Mouse (Mus musculus) thymus, postnatal 14 days (tissue): ENCODE data around the gene Dlx2.

Experiments used
- DNase-seq: peaks from one replicate; pipeline ENCODE4 v3.0.0; 2021

Gene Dlx2

GRCm38 (mm10) chr2:71540611-71541417, 5.7 kb downstream of the Dlx2 start:
- DNase-seq: peak; percentile 38

GRCm38 (mm10) chr2:71534242-71535052, 12.1 kb downstream of the Dlx2 start:
- DNase-seq: no peak

- DNase-seq: no peak
Measured at GRCm38 (mm10) chr2:71533094-71533493, 13.5 kb downstream of the Dlx2 start.

DNA sequence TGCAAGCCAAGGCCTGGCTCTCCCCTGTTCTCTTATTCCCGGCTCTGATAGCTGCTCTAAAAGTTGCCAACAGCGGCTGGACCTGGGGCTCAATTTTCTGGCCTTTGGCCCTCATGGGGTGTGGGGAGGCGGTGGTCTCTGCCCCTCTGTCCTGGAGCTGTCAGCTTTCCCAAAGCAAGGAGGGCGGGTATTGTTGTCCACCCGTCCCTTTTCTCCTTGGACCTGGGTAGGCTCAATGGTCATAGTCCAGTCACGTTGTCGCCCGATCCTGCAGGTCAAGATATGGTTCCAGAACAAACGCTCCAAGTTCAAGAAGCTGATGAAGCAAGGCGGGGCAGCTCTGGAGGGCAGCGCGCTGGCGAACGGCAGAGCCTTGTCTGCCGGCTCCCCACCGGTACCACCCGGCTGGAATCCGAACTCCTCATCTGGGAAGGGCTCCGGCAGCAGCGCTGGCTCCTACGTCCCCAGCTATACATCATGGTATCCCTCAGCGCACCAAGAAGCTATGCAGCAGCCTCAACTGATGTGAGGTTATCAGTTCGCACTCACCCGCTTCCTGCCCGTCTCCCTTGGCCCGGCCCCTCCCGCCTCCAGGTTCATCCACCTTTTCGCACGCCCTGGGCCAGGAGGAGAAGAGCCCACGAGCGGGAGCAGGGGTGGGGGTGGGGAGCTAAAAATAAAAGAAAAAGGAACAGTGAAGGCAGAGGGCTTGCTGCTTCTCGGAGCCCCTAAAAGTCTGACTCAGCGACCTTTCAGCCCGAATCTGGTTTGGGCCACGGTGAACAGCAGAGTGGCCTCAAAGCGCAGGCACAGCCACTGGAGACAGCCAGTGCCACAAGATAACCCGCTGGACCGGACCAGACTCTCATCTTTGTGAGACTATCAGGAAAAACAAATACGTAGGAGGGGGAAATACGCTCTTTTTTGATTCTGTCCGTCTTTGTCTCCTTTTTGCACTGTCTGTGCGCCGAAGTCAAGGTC, 14.3 kb downstream of the Dlx2 start:
- DNase-seq: no peak

DNA sequence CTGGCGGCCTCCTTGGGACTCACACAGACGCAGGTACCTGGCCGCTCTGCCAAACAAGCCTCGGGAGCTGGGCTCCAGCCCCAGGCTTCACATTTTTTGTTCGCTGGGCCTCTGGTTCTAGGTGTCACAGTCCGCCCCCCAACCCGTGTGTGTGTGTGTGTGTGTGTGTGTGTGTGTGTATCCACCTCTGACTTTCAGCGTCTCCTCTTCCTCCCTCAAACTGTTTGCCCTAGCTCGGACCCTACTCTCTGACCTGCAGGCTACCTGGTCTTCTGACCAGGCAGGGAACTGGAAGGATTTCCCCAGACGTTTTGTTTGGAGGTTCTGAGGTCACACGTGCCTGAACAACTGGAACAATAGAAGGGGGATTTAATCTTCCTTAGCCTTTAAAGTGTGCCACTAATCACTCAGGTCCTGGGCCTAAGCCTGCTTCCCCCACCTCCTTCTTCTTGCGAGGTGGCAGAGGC, 15.4 kb downstream of the Dlx2 start:
- DNase-seq: no peak

DNA sequence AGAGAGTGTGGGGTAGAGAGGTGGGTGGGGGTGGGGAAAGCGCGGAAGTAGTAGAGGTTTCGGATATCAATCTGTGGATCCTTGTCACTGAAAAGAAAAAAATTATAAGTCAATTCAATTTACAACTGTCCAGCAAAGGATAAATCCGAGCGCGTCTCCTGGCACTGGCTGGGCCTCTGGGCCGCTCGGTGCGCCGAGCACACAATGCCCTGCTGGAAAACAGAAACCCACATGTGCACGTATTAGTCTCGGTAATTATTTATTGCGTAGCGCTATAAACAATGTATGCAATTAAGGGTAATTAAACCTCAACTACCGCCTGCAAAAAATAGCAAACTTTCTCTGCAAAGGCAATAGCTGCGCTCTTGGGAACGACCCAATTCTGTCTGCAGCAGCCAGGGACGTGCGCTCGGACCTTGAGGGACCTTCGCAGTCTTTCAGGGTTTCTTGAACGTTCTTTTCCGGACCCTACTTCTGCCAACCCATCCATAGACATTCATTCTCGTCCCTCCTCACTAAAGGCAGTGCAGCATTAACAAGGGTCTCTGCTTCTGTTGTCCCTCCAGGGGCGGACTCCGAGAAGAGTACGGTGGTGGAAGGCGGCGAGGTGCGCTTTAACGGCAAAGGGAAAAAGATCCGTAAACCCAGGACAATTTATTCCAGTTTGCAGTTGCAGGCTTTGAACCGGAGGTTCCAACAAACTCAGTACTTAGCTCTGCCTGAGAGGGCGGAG, 16.0 kb downstream of the Dlx2 start:
- no peak for DNase-seq

- DNase-seq: peak; percentile 70
Measured at GRCm38 (mm10) chr2:71529511-71530351, 16.8 kb downstream of the Dlx2 start.

DNA sequence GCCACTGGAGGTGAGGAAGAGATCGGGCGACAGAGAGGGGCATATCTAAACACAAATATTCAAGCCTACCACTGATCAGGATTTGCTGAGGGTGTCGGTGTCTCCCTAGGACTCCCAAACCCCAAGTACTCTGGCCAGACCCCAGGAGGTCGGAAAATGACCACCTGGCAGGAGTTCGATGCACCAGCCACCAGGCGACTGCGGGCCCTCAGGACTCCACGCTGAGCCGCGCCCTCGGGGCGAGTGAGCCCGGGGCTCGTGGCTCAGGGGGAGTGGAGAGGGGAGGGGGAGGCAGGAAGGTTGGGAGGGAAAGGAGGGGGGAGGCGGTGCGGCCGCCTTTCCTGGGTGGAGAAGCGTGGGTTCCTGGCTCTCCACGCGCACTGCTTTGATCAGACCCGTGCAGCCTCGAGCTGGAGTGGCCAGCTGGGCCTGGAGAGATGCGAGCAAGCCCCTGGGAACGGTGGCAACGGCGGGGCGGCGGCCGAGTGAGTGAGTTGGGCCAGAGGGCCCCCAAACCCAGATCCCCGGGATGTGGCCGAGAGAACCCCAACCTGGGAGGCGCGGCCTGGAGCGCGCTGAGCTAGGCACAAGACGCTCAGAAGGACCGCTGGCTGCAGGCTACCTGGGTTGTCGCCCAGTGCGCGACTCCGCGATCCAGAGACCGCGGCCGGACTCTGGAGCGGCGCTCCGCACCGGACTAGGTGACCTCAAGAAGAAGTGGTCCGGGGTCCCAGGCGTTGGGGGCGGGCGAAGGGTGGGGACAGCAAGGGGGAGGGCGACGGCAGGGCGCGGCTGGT, 17.6 kb downstream of the Dlx2 start:
- peak; percentile 32 for DNase-seq

GRCm38 (mm10) chr2:71528014-71528713, 18.4 kb downstream of the Dlx2 start, which contains the start of gene Dlx1:
Gene Dlx1, plus strand, starts transcription at chr2:71528113.
- peak; percentile 39 for DNase-seq

GRCm38 (mm10) chr2:71527323-71528013, 19.1 kb downstream of the Dlx2 start:
- DNase-seq: no peak

DNA sequence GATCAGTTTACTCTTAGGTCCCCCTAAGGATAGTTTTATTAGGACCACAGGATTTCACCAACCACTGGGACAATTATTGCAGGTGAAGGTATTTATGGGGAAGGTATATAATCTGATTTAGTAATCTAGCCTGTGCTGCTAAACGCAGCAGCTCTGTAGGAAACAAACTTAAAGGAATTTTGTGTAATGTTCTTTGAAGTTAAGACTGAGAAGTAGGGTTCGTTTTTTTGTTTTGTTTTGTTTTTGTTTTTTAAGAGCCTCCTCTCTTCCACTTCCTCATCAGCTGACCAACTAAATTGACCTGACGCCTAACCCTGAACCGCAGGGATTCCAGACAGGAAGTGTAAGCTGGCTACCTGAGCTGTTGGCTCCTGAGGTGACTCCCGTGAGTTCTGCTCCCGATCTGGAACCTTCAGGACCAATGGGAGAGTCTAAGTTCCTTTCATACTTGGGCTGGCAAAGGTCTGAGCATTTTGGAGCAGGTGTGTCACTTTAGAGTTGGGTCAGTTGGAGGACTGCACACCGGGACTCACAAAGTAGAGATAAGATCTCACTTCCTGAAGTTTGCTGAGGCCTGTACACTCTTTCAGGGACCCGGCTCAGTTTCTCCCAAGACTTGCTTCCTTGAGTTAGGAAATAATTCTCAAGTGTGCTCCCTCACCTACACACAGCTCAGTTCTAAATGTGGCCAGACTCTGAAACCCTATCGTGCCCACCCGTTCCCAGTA, 19.8 kb downstream of the Dlx2 start:
- DNase-seq: no peak

DNA sequence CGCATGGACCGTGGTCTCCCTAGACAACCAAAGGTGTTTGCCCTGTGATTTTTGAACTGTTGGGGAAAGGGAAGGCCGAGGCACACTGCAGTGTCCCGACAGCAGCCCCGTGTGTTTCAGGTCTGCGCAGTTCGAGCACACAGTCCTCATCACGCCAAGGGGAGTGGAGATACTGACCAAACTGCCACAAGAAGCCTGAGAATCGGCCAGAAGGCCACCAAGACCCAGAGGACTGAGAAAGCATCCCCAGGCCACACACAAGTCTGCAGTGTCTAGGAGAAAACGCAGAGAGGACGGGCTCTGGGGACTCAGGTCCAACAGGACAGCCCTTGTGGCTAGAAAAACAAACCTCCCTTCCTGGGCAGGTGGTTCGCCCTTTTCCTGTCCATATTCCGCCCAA, 21.8 kb downstream of the Dlx2 start:
- DNase-seq: no peak

DNA sequence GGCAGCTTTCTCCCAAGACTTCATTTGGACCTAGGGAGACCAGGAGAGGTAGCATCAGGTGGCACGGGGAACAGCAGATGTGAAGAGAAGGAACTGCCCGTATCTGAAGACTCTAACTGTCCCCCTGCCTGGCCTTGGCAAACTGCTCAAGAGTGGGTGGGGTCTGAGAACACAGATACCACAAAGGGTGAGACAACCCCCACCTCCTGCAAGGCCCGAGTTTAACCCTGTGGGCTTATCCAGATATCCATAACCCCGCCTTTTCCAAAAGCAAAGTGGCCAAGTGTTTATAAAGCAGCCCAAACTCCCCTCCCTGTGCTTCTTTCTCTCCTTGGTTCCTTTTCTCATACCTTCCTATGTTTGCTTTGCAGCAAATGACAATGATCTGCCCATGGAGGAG, 23.1 kb downstream of the Dlx2 start:
- DNase-seq: no peak

GRCm38 (mm10) chr2:71522871-71523270, 23.7 kb downstream of the Dlx2 start:
- peak; percentile 63 for DNase-seq

GRCm38 (mm10) chr2:71517466-71518099, 29.0 kb downstream of the Dlx2 start:
- no peak for DNase-seq

GRCm38 (mm10) chr2:71516995-71517394, 29.6 kb downstream of the Dlx2 start:
- DNase-seq: no peak

- DNase-seq: no peak
Measured at GRCm38 (mm10) chr2:71512326-71512725, 34.2 kb downstream of the Dlx2 start.

DNA sequence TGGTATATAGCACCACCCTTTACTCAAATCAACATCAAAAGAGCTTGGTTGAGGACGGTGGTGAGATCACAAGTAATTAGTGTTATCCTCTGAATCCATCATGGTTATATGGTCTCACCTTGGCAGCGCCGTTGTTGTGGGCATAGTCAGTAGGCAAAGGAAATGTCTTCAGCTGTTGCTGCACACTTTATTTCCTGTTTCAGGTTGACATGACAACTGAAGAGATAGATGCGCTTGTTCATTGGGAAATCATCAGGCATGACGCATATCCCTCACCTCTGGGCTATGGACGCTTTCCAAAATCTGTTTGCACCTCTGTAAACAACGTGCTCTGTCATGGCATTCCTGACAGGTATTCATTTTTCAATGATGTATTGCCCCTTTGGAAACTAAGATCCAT, 35.3 kb downstream of the Dlx2 start:
- no peak for DNase-seq
